Comparison of ENCODE assay signal across 9 mouse cellular contexts in the genomic region with DNA sequence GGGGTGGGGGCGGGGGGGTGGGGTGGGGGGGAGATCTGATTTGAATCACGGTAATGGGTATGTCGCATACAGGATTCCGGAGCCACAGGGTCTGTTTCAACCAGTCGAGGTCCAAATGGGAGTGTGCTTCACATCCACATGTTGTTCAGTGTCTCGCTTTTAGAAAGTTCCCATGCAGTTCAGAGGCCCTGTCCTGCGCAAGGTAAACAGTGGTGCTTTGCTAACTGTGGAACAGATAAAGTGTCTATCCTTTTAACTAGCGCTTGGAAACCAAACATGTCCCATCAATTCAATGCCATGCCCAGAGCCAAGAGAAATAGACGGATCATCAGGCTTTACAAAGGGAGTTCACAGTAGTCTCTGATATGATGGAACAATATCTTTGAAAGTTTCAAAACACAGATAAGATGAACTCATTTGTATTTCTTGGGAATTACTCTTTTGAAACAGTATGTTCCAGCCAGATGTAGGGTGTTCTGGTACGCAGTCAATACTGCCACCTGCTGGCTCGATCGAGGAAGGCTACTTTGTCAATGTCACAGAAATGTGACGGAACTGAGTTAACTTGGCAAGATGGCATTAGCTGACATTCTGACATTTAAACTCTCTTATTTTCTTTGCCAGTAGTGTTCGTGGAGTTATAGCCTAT.
DNase-seq lines count a peak whose midpoint lies in the region; ATAC-seq and TF ChIP-seq lines count a peak whose summit lies in the region.
"Had no signal": no experiment of that assay in that cellular context is flagged by ENCODE, and none has a peak within 500 bp of the region (broad histone marks: within the 10 kb centered on the region; RNA-seq: fewer than 3 reads in every experiment).

No protein-coding gene starts in this region.

- WGBS in forebrain, embryonic 15.5 days = 50% methylated on average over 14 of the region's 14 CpGs

- no peaks in the 10 kb centered on the region for H3K36me3 ChIP-seq in G1E (replicated peaks)
- no peaks in the 10 kb centered on the region for H3K36me3 ChIP-seq in forebrain, embryonic 15.5 days

- H3K27ac ChIP-seq in forebrain, embryonic 15.5 days (replicated peaks) = no peak overlapping the region
- no peak overlapping the region for H3K27ac ChIP-seq in layer of hippocampus, adult 2 months

- peaks cover 13% of the 10 kb centered on the region for H3K27me3 ChIP-seq in G1E (ENCODE audit: insufficient read depth, low read length)
- no peaks in the 10 kb centered on the region for H3K27me3 ChIP-seq in forebrain, embryonic 15.5 days

- H3K4me2 ChIP-seq in forebrain, embryonic 15.5 days (replicated peaks) = no peak overlapping the region

- H3K4me1 ChIP-seq in G1E (ENCODE audit: insufficient read depth, low read depth, low read length) = no peaks in the 10 kb centered on the region; the same call in 1 of the 2 replicates
- no peaks in the 10 kb centered on the region for H3K4me1 ChIP-seq in forebrain, embryonic 15.5 days

- TF ChIP-seq CTCF in G1E (IDR thresholded peaks at IDR 0.05; ENCODE audit: low read depth, low read length) = peak; percentile 74
- TF ChIP-seq CTCF in layer of hippocampus, adult 2 months (conservative IDR thresholded peaks at IDR 0.05) = peak; percentile 98

- ATAC-seq in G1E (ENCODE audit: extremely low read depth, insufficient number of reproducible peaks, low FRiP score, poor library complexity, severe bottlenecking) = no peak
- peak; percentile 71 for ATAC-seq in forebrain, embryonic 15.5 days (replicated peaks)

- DNase-seq in G1E (ENCODE audit: low spot score) = peak; percentile 4
- peak; percentile 72 for DNase-seq in brain, adult 2 months (ENCODE audit: low read depth, low spot score)
- DNase-seq in heart, postnatal 14 days = peak; percentile 78 to 83
- peak; percentile 66 to 73 for DNase-seq in layer of hippocampus, adult 2 months (ENCODE audit: low spot score in 2 of 2)
- peak; percentile 57 for DNase-seq in lung, postnatal 25 days (ENCODE audit: low spot score)
- peak; percentile 78 for DNase-seq in right cerebral cortex, postnatal 14 days
- DNase-seq in urinary bladder, postnatal 4 days (ENCODE audit: low spot score in 2 of 2) = peak; percentile 46 to 72

- intact Hi-C loops in heart, postnatal 14 days (cut with DNase I) = loop anchor here (1.0 to 5.0 kb wide), 5 partner anchors 98 to 619 kb away; no protein-coding TSS in a partner anchor

- H3K4me3 ChIP-seq in G1E (ENCODE audit: low read depth, low read length) = no peak overlapping the region
- no peak overlapping the region for H3K4me3 ChIP-seq in forebrain, embryonic 15.5 days
- no peak overlapping the region for H3K4me3 ChIP-seq in layer of hippocampus, adult 2 months
- H3K4me3 ChIP-seq: megakaryocyte, embryonic 14.5 days had no signal

- no peaks in the 10 kb centered on the region for H3K9me3 ChIP-seq in G1E (replicated peaks)
- H3K9me3 ChIP-seq in forebrain, embryonic 15.5 days = no peaks in the 10 kb centered on the region

- no peak overlapping the region for H3K9ac ChIP-seq in forebrain, embryonic 15.5 days (replicated peaks)

Comparison
In these comparisons a context has a peak if more than half of its experiments do, and no peak if none do; other contexts are left out.
1. DNase-seq: peak in every context shown above with its lines; median percentile 80 in heart, postnatal 14 days; 78 in right cerebral cortex, postnatal 14 days; 72 in brain, adult 2 months; 70 in layer of hippocampus, adult 2 months; 59 in urinary bladder, postnatal 4 days; 57 in lung, postnatal 25 days; 4 in G1E.